Mouse (Mus musculus): ENCODE data around the gene Jmjd4.
A peak's percentile ranks its signal among the peaks of the same experiment; 100 is the strongest.

Gene Jmjd4

DNA sequence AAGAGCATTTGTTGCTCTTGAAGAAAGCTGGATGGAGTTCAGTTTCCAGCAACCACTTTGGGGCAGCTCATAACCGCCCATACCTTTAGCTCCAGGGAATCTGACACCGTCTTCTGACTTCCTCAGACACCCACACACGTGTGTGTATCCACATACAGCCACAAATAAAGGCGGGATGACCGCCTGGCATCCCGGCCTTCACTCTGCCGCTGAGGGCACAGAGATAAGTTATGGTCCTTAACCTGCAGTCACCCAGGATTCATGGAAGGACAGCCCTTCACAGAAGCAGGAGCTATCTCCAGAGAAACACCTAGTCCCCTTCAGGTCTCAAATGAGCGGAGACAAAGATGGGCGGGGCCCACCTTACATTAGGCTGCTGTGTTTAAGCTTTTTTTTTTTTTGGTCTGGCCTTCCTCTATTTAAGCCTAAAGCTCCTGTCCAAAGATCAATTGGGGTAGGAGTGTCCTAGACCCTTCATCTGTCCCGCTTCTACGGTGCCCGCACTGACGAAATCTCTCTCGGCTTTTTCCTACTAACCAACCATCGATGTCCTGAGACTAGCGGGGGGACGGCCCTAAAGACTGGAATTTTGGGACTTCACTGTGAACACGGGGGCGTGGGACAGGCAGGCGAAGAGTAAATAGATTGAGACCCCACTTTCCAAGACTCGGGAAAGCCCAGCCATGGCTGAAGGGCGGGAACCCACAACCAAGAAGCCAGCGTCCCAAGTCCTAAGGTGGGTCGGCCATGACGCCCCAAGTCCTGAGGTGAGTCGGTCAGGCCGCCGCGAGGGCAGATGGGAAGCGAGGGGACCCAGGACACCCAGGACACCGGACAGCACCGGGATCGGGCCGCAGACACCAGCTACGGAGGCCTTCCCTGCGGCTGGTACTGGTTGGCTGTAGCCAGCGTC lies 21.8 kb downstream of the Jmjd4 start:
- DNase-seq (ENCODE audit: low read depth, low spot score), result no peak

DNA sequence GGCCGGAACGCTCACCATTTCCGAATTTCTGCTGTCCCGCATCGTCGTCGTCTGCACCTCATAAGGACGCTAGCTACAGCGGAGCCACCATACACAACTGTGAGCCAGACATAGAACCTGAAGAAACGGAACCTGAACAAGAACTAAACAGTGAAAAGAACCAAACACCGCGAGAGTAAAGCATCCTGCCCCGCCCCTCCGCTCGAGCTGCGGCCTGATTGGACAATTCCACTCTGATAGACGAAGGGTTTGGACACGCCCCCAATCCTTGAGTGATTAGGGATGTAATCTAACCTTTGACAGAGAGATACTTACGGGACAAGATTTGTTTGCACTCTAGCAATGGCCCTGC lies 22.5 kb downstream of the Jmjd4 start, which contains the start of gene Zfp867:
Gene Zfp867 (minus strand): TSS at position 149 of the 352 bp plus-strand sequence.
- DNase-seq (ENCODE audit: low read depth, low spot score), result peak; percentile 93

DNA sequence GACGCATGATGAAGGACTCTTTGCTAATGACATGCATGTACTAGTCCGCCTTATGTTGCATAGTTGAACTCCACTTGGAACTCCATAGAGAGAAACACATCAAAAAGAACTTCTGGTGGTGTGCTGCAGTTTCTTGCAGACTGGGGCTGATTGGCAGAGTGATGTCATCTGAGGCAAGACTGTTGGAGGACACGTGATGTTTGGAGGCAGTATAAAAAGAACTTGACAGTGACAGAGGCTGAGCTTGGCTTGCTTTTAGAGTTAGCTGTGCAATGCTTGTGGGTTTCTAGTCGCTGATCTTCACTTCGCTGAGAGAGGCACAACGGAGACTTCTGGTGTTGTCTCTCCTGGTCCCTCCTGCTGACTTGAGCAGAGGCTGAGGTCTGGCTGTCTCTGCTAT lies 27.4 kb downstream of the Jmjd4 start:
- no peak for DNase-seq (ENCODE audit: low read depth, low spot score)

DNA sequence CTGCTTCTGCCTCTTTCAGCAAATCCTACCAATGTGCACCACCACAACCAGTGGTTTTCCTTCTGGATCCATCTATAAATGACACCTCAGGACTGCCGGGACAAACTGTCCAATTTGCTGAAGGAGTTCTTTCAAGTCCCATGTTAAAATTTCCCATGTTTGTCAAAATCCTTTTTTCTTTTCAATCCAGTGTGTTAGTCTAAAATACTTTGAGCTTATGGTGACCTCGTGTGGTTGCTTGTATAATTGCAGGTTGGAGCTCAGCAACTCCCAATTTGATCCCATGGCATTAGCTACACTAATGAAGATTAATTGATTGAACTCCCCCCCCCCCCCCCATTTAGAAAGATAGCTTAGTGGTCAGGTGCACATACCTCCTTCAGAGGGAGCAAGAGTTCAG lies 33.4 kb downstream of the Jmjd4 start:
- DNase-seq (ENCODE audit: low read depth, low spot score), result peak; percentile 66

DNA sequence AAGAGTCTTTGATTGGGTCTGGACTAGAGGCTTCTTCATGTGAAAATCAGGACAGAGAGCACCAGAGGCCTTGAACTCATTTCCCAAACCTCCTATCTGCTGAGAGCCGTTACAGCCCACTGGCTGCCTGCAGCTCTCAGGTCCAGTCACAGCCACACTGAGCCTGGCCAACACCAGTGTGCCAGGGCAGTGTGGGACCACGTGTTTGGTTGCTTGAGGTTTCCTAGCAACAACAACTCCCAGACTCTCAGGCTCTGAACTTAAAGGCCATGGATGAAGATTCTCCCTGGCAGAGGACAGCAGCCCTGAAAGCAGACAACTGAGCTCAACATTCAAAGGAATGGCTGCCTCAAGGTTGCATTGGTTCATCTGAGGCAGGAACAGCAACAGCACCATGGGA lies 35.8 kb downstream of the Jmjd4 start:
- DNase-seq (ENCODE audit: low read depth, low spot score), result peak; percentile 35

DNA sequence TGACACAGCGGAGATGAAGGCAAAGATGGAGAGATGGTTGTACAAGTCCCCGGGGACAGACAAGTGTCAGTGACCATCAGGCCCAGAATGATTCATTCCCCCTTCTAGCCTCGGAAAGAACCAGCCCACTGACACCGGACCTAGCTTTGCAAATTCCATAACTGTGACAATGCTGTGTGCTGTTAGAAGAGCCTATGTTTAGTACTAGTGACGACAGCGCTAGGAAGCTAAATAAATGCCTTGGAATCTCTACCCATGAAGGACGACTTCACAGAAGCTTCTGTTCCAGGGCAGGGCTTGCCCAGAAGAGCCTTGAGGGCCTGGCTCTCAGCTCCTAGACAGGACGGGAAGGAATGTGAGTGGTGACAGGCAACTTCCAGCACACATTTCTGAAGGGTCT lies 36.4 kb downstream of the Jmjd4 start:
- peak; percentile 60 for DNase-seq (ENCODE audit: low read depth, low spot score)

DNA sequence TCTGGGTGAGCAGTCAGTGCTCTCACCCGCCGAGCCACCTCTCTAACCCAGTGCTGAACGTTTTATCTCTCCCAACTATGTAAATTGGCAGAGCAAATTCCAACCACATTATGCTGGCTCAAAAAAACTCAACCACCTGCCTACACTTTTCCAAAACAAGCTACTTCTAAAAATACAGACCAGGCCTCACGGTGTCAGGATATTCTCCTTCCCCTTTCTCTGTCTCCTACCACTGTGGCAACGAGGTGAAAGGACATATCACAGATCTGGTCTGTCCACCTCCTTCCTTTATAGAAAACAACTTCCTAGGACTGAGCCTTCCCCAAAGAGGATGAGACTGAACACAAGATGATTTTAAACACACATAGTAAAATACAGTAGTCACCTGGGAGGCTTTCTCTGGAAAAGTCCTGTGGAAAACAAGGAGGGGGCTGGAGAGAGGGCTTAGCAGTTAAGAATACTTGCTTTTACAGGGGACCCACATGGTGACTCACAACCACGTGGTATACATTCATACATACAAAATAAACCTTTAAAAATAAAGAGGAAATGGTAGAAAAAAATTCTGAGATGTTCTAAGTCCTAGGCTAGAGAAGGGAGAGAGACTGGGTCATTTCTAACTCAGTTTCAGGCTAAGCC lies 46.9 kb downstream of the Jmjd4 start:
- peak; percentile 72 for DNase-seq (ENCODE audit: low read depth, low spot score)

DNA sequence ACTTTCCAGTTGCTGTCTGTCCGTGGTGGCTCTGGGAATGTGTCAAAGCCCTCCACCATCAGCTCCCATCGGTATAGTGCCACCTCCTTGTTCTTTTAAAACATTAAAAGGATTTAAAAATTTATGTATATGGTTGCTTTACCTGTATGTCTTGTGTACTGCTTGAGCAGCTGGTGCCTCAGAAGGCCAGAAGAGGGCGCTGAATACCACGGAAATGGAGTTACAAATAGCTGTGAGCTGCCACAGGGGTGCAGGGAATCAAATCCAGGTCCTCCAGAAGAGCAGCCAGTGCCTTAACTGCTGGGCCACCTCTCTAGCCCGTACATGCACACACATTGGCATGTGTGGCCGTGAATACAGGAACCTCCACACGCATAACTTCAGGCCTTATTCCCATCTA lies 47.9 kb downstream of the Jmjd4 start:
- no peak for DNase-seq (ENCODE audit: low read depth, low spot score)

DNA sequence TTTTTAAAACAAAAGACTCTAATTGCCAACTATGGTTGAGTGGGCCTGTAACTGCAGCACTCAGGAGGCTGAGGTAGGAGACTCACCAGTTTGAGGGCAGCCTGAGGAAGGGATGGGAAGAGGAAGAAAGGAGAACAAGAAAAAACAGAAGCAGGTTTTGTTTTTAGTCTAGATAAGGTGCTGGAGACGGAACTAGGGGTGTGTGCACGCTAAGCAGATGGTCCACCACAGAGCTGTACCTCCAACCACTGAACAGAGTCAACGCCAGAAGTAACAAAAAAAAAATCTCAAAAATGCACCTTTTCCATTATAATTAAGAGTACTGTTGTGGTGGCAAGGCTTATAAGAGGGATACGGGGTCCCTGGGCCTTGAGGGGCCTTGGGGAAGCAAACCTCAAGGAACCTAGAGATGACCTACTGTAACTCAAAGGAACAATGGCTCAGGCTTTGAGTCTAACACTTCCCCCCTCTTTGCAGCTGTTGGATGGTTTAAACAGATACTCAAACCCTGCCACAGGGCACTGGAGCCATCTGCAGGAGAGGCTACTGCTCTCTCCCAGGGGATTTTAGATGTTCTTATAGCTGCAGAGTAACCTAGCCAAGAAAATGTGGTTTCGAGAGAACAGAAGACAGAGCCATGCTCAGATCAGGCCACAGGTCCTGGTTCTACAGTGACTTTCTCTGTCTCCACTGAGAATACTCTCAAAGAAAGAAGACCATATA lies 52.3 kb downstream of the Jmjd4 start:
- peak; percentile 22 for DNase-seq (ENCODE audit: low read depth, low spot score)

DNA sequence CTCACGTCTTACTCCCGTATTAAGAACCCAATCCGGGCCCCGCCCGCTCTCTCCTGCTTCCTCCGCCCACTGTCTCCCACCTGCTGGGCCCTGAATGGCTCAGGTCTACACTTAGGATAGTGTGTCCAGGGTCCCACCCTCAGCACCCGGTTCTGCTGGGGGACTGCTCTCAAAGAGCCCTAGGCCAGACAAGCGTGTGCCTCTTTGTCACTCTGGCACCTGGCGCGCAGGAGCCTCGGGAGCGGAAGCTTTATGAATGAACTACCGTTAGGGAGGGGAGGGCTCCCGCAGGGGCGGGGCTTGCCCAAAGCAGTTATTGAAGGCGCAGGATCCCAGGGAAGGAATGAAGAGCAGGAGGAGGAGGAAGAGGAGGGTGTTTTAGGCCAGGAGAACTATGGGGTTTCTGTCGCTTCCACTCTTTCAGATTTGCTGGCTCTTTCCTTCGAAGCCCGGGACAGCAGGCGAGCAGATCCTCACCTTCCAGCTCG lies 55.5 kb downstream of the Jmjd4 start:
- peak; percentile 83 for DNase-seq (ENCODE audit: low read depth, low spot score)

DNA sequence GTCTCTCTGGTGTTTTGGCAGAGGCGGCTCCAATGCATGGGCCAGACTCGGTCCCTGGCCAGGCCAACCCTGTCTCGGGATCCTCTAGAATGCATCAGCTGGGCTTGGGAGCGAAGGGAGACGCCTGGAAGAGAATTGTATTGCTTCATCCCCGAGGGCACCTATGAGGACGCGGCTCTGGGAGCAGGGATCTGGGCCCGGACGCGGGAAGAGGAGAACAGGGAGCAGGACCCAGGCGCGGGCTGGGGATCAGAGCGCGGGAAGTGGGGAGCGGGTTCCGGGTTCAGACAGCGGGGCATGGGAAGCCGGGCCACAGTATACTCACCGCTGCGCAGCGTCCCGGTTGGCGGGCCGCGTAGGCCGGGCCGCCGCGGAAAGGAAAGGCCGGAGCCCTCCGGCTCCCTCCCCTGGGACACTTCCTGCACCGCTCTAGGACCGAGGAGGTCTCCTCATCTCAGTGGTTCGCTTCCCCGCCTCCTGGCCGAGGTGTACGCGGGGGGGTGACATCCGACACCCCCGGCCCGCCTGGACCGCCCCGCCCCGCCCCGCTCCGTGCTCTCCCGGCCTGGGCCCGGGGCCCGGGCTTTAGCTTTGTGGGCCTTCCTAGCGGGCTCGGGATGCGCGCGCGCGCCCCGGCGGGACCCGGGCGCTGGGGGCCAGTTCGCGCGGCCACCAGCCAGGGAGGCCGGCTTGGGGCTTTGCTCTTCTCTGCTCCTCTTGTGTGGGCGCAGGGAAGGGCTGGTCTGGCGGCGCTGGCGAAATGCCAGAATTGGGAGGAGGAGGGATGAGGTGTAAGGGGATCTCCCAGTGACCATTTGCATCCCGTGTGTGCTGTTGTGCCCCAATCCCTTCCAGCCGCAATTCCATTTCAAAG lies 56.2 kb downstream of the Jmjd4 start:
- DNase-seq (ENCODE audit: low read depth, low spot score), result peak; percentile 95

DNA sequence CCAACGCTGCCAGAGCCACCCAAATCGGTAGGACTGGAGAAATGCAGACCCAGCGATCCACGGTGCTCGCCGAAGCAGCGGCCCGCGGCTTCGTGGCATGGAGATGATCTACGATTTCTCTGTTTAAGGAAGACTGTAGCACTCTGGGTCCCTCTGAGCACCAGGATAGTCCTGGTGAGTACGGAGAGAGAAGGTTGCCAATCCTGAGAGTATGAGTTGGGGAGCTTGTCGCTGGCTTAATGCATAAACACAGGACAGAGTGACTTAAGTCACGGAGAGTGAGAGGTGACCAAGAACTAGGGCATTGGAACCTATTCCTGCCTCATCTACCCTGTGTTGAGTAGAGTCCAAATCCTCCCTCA lies 56.8 kb downstream of the Jmjd4 start:
- no peak for DNase-seq (ENCODE audit: low read depth, low spot score)
